Mouse (Mus musculus): Measurements from ENCODE around the gene Smim24.

Smim24 gene

DNA sequence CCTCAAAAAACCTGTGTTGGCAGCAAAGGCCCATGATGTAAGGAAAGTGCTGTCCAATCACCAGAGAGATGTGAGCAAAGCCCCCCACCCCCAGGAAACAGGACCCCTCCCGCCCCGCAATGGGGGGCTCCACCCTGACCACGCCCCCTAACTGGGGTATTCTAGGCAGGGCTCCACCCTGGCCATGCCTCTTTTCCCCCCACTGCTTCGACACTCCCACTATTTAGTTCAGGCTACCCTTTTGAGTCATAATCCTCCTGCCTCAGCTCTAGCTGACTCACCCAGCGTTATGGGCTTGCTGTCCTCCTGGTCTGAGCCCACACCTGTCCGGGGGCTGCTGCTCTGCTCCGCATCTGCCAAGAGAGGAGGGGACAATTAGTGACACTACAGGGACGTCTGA is 16.5 kb downstream of the Smim24 start:
- DNase-seq (ENCODE audit: low spot score in 2 of 2), result no peak

DNA sequence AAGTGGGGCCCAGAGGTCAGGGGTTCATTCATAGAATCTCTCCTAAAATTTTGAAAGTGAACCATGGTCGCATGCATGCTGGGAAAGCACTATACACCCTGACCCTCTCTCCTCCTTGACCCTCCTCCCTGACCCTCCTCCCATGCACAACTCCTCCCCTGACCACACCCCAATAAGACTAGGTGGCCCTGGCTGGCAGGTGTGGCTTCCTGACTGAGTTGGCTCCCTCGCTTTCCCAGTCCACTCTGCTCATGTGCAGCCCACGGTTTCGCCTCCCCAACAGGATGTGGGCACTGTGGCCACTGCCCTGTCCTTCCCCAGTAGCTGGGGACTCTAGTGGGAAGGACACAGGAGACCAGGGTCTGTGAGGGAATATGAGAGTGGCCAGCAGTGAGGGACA is 17.5 kb downstream of the Smim24 start:
- no peak for DNase-seq (ENCODE audit: low spot score in 2 of 2)

DNA sequence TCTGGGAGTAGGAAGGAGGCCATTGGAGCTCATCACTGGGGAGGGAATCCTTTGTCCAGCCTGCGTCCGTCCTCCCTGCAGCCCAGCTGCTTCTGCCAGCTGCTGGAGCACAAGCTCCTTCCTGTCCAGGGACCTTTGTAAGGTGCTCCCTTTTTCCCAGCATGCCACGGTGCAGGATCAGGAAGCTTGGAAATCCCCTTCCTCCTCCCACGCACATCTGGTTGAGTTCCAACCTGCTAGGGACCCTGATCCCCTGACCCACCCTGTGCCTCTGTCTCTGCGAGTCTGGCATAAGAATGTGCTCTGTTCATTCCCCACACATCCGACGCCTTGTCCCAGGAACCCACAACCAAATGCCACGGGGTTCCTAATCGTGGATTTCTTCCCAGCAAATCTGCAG is 18.1 kb downstream of the Smim24 start:
- no peak for DNase-seq (ENCODE audit: low spot score in 2 of 2)

DNA sequence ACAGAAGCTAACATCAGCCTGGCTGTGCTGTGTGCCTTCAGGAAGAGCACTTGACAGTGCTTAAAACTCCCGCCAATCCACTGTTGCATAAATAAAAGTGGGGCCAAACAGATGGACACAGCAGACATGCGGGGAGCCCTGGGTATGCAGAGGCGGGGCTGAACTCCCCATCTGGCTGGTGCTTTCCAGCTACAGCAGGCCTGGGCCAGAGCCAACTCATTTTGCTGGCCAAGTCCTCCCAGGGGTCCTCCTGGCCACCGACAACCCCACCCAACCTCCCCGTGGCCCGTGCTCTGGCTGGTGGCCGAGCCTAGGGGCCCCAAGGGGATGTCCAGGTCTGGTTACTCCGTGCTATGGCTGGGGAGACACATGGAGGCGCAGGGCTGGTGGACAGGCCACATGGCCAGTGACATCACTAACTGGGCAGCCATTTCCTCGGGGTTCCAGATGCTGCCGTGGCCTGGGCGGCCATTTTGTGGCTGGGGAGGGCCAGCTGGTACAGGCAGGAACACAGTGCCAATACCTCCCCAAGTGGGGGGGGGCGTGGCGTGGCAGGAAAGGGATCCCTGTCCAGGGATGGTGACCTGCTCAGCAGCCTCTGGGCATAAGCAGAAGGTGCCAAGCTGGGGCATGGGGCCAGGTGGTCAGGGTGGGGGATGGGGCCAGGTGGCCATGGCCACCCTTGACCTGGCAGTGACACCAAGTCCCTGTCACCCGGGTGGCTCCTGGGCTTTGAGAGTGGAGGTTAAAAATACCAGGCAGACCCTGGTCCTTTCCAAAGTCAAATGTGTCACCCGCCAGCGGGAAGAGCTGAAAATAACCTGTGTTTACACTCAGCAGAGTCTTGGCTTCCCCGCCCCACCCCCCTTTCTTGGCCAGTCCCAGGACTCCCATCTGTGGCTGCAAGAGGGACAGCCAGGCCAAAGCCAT is 18.9 kb downstream of the Smim24 start:
- DNase-seq (ENCODE audit: low spot score in 2 of 2), result peak; percentile 65

DNA sequence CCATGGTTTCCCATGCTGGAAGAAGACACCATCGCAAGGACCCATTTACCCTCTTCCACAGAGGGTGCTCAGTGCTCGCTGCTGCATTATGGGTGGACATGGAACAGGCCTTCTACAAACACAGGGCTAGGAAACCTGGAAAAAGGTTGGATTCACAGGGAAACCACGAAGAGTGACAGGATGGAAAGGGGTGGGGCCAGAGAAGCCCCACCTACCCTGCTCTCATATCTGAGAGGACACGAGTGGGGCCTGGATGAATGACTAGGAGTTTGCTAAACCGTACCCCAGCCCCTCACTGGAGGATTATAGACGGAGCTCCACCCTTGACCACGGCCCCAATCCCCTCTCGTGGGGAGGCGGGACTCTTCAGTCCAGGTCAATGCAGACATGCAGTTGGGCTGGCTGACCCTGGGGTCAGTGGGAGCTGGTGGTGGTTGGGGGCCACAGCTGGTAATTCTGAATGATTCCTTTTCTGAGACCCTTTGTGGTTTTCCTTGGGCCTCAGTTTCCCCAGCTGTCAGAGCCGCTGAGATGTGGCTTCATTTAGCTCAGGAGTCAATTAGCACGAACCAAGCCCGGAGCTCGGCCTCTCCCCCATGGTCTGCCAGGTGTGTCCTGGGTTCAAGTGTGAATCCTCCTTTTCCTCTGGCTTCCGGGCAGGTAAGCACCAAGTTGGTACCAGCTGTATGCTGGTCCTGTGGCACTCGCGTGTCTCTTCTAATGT is 19.9 kb downstream of the Smim24 start:
- DNase-seq (ENCODE audit: low spot score in 2 of 2), result no peak

DNA sequence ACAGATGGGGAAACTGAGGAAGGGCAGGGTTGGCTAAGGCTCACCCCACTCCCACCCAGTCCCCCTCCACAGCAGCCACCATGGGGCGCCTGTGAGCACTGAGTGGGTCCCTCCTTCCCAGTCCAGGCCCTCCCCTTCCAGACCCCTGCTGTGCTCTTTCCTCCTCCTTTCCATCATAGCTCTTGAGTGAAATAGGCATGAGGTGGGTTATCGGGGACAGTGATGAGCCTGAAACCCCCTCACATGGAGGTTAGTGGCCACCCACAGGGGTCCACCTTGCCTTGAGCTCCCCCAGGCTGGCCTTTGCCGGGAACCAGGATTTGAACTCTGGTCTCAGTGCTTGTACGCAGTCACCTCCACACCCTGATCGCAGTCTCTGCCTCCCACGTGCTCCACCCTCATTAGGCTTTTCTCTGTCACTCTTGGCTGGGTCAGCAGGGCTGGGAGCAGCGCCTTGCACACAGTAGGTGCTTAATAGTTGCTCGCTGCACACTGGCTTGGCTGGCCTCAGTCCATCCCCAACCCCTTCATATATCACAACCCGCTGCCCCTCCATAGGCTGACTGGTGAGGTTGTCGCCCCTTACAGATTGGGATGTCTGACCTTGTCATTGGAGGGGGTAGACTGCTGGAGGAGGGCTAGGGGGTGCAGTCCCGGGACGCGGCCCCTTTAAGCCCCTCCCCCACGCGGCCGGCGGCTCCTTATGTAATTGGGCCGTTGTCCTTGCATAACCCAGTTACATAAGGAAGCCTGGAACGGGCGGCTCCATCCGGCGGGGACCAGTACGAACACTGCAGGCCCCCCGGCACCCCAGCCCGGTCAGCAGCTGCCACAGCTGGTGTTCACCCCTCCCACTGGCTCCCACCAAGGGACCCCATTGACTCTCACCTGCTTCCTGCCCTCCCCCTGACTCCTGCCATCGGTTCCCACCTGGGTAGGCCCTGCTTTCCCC is 20.7 kb downstream of the Smim24 start:
- peak; percentile 69 to 79 for DNase-seq (ENCODE audit: low spot score in 2 of 2)

DNA sequence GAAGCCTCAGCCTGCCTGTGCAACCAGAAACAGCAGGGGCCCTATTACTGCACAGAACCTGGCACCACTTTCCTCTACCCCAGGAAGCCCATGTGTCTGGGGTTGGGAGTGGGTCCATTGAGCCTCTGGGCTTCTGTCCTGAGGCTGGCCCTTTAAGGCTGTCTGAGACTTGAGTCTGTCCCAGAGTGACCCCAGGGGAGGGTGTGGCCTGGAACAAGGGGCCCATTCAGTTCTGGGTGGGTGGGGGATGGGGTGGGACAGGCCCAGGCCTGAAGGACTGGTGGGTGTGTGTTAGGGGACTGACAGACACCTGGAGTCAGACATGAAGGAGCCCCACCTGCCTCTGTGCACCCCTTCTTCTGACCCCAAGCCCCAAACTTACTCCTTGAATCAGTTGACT is 21.8 kb downstream of the Smim24 start:
- no peak for DNase-seq (ENCODE audit: low spot score in 2 of 2)

DNA sequence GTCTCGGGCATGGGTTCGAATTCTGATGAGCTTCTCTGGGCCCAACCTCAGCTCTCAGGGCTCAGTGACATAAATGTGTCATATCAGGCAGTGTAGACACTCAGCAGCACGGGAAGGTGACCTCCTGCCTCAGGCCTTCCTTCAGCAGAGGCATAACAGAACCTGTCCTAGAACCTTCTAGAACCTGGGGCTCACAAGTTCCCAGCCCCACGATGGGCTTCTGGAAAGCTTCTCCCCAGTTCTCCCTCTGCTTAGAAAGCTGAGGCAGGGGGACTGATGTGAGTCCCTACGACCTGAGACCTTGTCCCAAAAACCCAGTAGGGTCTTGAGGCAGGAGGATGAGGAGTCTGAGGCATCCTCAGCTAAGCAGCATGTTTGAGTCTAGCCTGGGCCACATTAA is 22.3 kb downstream of the Smim24 start:
- no peak for DNase-seq (ENCODE audit: low spot score in 2 of 2)

DNA sequence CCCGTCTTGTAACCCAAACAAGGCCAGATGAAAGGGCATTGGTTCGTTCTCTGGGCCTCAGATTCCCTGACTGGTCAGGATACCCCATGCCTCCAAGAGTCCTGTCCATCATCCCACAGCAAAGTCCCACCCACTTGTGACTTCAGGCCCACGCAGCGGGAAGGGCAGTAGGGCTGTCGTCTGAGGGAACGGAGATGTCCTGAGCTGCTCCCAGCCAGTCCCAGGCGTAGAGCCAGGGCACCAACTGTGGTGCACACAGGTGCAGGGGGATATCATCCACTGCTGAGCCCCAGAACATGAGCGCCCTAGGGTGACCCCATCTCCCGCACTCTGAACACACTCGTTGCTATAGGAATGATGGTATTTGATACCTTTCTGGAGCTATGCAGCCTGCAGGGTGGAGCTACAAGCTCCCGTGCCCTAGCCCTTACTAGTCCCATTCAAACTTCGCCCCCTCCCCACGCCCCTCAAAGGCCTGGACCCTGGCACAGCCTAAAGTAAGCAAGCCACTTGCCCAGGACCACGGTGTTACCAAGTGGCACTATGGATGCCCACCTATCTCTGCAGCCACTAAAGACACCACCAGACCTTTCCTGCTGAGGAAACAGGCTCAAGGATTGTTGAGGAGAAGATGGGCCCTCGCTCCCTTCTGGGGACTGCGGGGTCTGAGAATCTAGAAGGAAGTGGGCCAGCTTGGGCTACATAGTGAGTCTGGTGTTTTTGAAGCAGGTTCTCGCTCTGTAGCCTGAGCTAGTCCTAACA is 22.9 kb downstream of the Smim24 start:
- DNase-seq (ENCODE audit: low spot score in 2 of 2), result no peak

DNA sequence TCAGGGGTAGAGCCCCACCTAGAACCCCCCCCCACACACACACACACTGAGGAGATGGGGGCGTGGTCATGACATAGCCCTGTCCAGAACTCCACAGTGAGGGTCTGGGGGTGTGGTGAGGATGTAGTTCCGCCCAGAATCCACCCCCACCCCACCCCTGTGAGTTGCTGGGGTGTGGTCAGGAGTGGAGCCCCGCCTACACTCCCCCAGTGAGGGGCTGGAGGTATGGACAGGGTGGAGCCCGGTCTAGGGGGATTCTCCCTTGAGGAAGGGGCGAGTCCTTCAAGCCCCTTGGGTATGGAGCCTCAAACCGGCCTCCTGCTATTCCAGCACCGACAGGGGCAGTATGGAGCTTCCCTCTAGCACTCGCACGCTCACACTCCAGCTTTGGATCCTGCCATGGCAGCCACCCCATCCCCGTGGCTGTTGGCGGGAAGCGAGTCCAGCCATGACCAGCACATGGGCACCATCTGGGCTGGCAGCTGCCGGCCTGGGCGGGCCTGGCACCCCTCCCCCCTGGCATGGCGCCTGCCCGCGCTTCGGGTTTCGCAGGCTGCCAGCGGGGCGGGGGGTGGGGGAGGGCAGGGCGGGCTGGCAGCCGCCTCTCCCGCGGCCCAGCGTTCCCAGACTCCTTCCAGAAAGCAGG is 23.9 kb downstream of the Smim24 start:
- peak; percentile 83 to 85 for DNase-seq (ENCODE audit: low spot score in 2 of 2)

DNA sequence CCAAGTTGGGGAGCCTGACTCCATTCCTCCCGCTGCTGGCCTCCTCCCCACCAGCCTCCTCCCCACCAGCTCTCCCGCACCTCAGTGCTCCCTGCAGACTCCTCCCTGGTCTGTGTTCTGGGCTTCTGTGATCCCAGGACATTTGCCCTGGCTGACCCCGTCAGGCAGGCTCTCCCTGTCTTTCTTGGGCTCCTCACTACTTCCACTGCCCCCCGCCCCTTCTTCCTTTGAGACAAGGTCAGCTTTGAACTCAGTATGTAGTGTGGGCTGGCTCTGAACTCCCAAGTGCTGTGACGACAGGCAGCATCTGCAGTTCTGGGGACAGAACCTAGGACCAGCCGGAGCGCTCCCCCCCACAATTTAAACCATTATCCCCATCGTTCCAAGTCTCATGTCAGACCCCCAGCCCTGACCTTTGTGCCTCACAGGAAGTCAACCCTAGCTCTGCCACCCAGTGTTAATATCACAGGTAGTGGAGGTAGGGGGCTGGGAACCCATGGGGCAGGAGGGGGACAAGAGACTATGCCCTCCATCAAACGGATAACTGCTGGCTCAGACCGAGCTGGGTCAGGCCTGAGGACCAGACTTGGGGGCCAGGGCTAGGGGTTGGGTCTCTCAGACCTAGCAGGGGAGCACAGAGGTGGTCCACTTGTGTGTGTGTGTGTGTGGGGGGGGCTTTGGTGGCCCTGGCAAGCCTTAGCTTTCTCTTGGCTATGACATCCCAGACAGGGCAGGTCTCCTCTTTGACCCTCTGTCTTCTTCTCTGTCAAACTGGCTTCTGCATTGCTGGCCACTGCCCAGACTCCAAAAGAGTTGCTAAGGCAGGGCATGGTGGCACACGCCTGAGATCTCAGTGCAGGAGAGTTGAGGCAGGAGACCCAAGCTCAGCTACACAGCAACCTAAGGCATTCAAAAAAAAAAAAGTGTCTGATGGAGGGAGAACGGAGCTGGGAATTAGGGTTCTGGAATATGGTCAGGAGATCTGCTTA is 24.7 kb downstream of the Smim24 start:
- no peak for DNase-seq (ENCODE audit: low spot score in 2 of 2)

DNA sequence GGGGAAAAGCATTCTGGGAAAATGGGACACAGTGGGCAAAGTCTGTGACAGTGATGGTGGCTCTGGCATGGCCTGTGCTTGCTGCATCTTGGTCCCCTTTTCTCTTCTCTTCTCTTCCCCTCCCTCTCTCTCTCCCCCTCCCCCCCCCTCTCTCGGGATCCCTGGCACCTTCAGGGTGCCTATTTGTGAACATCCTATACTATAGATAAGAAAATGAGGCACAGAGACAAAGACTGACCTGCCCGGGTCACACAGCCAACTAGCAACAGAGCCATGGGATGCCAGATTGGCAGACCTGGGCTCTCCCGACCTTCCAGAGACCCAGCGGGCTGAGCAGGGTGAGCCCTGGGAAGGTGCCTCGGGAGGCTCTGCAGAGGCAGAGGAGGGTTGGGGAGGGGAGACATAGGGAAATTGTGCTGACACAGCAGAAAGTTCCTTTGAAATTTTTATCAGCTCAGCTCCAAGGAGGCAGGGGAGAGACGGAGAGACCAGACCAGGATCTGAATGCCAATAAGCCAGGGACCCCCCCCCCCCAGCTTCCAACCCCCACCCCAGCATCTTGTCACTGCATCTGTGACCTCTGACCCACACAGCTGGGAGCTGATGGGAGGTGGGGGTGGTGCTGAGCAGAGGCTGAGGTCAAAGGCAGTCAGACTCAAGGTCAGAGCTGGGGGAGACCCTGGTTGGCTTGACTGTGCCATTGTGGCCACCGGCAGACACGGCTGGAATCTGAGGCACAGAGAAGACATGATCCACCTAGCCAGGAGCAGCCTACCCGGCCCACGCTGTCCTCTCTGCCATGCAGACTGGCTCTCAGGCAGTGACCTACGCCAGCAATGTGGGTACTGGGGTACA is 25.6 kb downstream of the Smim24 start:
- DNase-seq (ENCODE audit: low spot score in 2 of 2), result no peak

DNA sequence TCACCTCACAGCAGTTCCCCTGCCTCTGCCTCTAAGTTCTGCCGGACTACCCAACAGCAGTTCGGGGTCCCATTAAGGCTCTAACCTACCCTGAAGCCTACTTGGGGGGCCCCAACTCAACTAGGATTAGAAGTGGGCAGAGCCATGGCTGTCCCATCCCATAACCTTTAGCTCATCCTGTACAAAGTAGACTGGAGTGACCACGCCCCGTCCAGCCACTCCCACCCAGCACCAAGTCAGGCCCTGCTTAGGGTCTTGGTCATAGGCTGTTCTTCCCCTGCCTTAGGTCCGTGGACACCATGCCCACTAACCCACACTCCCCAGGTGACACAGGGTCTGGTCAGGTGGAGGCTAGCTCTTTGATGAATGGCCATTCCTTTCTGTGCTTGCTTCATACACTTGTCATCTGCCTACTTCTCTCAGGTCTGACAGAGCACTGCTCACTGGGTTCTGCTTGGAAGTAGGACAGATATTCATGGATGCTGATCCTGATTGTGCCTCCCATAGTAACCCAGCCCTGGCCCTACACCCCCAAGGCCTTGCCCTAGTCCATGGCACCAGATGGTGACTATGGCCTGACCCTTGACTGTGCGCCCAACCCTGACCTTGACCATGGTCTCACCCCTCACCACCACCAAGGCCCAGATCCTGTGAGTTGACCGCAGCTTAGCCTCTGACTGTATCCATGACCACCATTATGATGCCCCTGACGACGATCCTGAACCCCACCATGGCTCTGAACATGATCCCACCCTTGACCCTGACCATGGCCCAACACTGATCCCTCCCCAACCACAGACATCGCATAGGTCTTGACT is 26.5 kb downstream of the Smim24 start:
- no peak for DNase-seq (ENCODE audit: low spot score in 2 of 2)

DNA sequence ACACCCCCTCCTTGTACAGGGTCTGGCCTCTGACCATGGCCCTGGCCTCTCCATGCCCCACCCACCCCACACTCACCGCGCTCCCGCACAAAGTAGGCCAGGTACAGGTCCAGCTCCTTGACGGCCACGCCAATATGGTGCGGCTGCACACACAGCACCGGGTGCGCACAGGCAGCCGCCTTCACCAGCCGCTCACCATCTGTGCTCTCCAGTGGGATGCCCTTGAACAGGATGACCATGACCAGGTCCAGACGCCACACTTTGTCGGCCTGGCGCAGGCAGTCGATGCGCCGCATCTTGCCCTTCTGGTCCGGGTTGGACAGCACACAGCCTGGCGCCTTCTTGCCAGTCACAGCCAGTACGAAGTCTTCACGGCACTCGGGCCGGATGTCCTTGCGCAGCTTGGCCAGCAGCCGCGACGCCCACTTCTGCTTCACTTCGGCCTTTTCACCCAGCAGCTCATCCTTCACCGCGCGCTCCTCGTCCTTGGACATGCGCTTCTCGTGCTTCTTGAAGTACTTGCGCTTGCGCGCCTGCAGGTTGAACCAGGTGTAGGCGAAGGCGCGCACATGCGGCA is 27.4 kb downstream of the Smim24 start:
- DNase-seq (ENCODE audit: low spot score in 2 of 2), result no peak

DNA sequence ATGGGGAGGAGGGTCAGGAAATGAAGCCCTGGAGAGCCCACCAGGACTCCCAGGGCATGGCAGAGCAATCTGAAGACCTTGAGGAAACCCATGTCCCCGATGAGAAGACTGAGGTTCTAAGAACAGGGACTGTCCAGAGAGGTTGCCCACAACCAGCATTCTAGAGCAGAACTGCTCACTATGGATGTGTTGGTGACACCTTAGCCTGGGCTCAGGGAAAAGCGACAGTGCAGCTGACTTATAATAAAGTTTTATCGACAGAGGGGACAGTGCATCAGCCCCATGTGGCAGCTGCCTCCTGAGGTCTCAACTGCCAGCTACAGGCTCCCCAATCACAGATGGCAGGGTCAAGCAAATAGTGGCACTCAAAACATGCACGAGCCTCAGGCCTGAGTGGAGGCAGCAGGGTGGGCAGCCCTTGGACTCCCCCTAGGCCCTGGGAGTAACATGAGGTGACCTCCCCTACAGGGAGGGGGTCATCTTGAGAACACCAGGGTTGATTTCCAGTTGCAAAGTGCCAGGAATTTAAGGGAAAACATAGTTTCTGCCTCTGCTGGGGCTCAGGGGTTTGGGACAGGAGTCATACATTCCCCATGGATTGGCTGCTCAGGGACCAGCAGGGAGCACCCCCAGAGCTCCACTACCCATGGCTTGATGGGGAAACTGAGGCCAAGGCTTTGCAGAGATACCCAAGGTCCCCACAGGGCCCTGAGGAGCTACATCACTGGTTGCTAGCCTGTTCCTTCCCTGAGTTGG is 28.4 kb downstream of the Smim24 start:
- DNase-seq (ENCODE audit: low spot score in 2 of 2), result no peak

DNA sequence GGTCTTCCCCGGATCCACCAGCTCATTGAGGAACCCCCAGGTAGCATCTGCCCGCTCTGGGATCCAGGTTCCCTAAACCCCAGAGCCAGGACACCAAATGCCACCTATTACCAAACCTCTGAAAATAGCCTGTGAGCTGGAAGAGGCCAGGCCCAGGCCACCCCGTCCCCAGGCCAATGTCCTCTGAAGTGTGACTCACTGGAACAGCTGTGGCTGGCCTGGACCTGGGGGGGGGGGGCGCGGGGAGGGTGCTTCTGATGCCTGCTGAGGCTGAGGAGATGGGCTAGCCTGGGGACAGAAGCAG is 28.9 kb downstream of the Smim24 start:
- peak in 1 of 2 experiments; percentile 0 for DNase-seq (ENCODE audit: low spot score in 2 of 2)

DNA sequence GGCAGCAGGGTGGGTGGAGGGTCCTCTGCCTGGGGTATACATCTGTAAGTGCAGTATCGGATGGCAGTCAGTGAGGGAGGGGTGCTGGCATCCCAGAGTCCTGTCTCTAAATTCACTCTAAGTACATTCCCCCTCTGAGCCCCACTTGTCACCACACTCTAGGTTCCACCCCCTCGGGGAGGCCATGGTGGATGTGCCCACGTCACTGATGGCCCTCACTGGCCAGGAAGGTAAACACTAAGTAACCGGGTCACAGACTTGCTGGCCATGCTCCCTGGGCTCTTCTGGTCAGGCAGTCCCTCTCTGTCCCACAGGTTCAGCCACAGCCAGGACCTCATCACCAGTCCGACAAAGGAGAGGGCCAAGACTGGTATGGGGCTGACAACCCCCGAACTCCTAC is 29.3 kb downstream of the Smim24 start:
- no peak for DNase-seq (ENCODE audit: low spot score in 2 of 2)

All from right cerebral cortex, postnatal 36 days (tissue).